Mouse (Mus musculus): ENCODE data around the gene Fnbp4. TPM values are rescaled to one million over a fixed set of nuclear protein-coding genes. Genes with fewer than 3 reads are reported as not detected.

Fnbp4 gene
- total and polyA plus RNA-seq, 3 experiments, result 33.6 to 74.0 (median 48.8) TPM

DNA sequence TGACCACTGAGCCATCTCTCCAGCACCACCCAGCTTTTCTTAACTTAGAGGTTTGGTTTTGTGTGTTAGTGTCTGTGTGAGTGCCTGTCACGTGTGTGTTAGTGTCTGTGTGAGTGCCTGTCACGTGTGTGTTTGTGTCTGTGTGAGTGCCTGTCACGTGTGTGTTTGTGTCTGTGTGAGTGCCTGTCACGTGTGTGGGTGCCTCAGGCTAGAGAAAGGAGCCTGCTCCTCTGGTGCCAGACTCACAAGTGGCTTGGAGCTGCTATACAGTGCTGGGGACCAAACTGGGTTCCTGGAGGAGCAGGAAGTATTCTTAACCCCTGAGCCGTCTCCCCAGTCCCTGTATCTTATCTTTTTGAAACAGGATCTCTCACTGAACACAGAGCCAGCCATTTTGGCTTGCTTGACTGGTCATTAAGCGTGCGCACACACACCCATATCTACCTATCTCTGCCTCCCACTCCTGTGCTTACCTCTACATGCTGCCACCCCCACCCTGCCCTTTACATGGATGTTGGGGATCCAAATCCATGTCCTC, 29.5 kb upstream of the Fnbp4 start (continued):
- TF ChIP-seq BHLHE40 (IDR thresholded peaks at IDR 0.05; ENCODE audit: low read depth, low read length), result no peak
- TF ChIP-seq HCFC1 (IDR thresholded peaks at IDR 0.05; ENCODE audit: low read depth, low read length), result no peak

DNA sequence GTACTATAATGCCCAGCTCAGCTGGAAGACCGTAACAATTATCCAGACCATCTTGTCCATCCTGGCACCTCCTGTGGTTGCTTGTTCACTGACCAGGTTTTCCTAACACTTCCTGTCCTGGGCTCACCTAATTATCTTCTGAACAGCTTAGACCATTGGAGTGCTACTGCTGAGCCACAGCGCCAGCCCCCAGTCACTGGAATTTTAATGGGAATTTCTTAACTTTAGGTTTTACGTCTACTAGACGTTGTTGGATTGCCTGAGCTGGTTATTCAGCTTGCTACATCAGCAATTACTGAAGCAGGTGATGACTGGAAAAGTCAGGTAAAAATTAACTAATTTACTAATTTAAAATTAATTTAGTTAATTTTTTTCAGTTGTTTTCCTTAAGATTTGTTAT, 27.8 kb upstream of the Fnbp4 start:
- H3K9me3 ChIP-seq (replicated peaks; ENCODE audit: low read length), result no peaks in the 10 kb centered on the region
- in situ Hi-C loops (cut with MboI; ENCODE audit: low pct_ligation_motif_present, low pct_unique_long_range_greater_than_20kb, low sequenced_read_pairs), result loop anchor here (25.0 kb wide), 1 partner anchor 870 kb away; no protein-coding TSS in a partner anchor

GRCm38 (mm10) chr2:90717948-90718347, 27.2 kb upstream of the Fnbp4 start:
- Histone ChIP-seq H3K27ac (ENCODE audit: insufficient read depth, low read depth) (no peak overlapping the region), H3K36me3 (replicated peaks in 1 of 2; ENCODE audit: control insufficient read depth in 1 of 2, insufficient read depth in 1 of 2, low read length in 1 of 2) (peaks cover 57 to 89% of the 10 kb centered on the region in 2 experiments), H3K4me2 (ENCODE audit: insufficient read depth, low read depth, poor library complexity, severe bottlenecking) (no peak overlapping the region), H3K79me2 (replicated peaks; ENCODE audit: control insufficient read depth, extremely low read depth, insufficient read depth, poor library complexity, severe bottlenecking) (no peaks in the 10 kb centered on the region), H3K9me3 (replicated peaks; ENCODE audit: low read length) (no peaks in the 10 kb centered on the region), H3K4me1 (ENCODE audit: control insufficient read depth in 1 of 2, insufficient read depth in 2 of 2) (no peaks in the 10 kb centered on the region), H3K4me3 (replicated peaks in 1 of 3; ENCODE audit: low read depth in 2 of 3, low read length in 2 of 3, poor library complexity in 1 of 3) (no peak overlapping the region), H3K27me3 (replicated peaks) (no peaks in the 10 kb centered on the region), H3K9ac (ENCODE audit: insufficient read depth, low read depth) (no peak overlapping the region)
- in situ Hi-C loops (cut with MboI; ENCODE audit: low pct_ligation_motif_present, low pct_unique_long_range_greater_than_20kb, low sequenced_read_pairs) (loop anchor here (25.0 kb wide), 1 partner anchor 869 kb away; no protein-coding TSS in a partner anchor), dilution Hi-C loops (cut with MboI; ENCODE audit: extremely low pct_ligation_motif_present, extremely low pct_unique_long_range_greater_than_20kb, low sequenced_read_pairs) (no loop called here)
- no peak for DNase-seq (ENCODE audit: extremely low read depth)
- TF ChIP-seq MAX (IDR thresholded peaks at IDR 0.05; ENCODE audit: low read length), result no peak
- no peak for TF ChIP-seq MEF2A (IDR thresholded peaks at IDR 0.05; ENCODE audit: borderline replicate concordance, low read depth, low read length)
- TF ChIP-seq CTCF (conservative IDR thresholded peaks at IDR 0.05 in 1 of 2, IDR thresholded peaks at IDR 0.05 in 1 of 2; ENCODE audit: low read depth in 2 of 2, low read length in 2 of 2), result no peak
- TF ChIP-seq POLR2A (IDR thresholded peaks at IDR 0.05; ENCODE audit: low read depth, low read length), result no peak
- TF ChIP-seq TBP (conservative IDR thresholded peaks at IDR 0.05; ENCODE audit: low read depth, low read length), result no peak
- no peak for TF ChIP-seq SMC3 (IDR thresholded peaks at IDR 0.05; ENCODE audit: low read depth, low read length)
- TF ChIP-seq CHD1 (IDR thresholded peaks at IDR 0.05; ENCODE audit: low read depth, low read length), result no peak
- no peak for TF ChIP-seq KAT2A (IDR thresholded peaks at IDR 0.05; ENCODE audit: insufficient replicate concordance, low read length)
- TF ChIP-seq ELF1 (IDR thresholded peaks at IDR 0.05; ENCODE audit: low read depth, low read length), result no peak
- no peak for TF ChIP-seq NRF1 (IDR thresholded peaks at IDR 0.05; ENCODE audit: low read depth, low read length)
- TF ChIP-seq EP300 (IDR thresholded peaks at IDR 0.05; ENCODE audit: low read length), result no peak
- no peak for TF ChIP-seq UBTF (IDR thresholded peaks at IDR 0.05; ENCODE audit: low read depth, low read length)
- no peak for TF ChIP-seq USF1 (IDR thresholded peaks at IDR 0.05; ENCODE audit: low read depth, low read length)
- TF ChIP-seq MAFK (IDR thresholded peaks at IDR 0.05; ENCODE audit: insufficient replicate concordance, low read length), result no peak
- TF ChIP-seq RCOR1 (conservative IDR thresholded peaks at IDR 0.05; ENCODE audit: low read depth, low read length), result no peak

More for the DNA sequence above, 27.8 kb upstream of the Fnbp4 start:
- no peak overlapping the region for H3K4me2 ChIP-seq (ENCODE audit: insufficient read depth, low read depth, poor library complexity, severe bottlenecking)
- H3K4me3 ChIP-seq (replicated peaks in 1 of 3; ENCODE audit: low read depth in 2 of 3, low read length in 2 of 3, poor library complexity in 1 of 3), result no peak overlapping the region
- H3K79me2 ChIP-seq (replicated peaks; ENCODE audit: control insufficient read depth, extremely low read depth, insufficient read depth, poor library complexity, severe bottlenecking), result no peaks in the 10 kb centered on the region
- H3K9ac ChIP-seq (ENCODE audit: insufficient read depth, low read depth), result no peak overlapping the region
- no peaks in the 10 kb centered on the region for H3K4me1 ChIP-seq (ENCODE audit: control insufficient read depth in 1 of 2, insufficient read depth in 2 of 2)
- dilution Hi-C loops (cut with MboI; ENCODE audit: extremely low pct_ligation_motif_present, extremely low pct_unique_long_range_greater_than_20kb, low sequenced_read_pairs), result no loop called here
- TF ChIP-seq MAZ (IDR thresholded peaks at IDR 0.05; ENCODE audit: low read depth, low read length) (no peak), TBP (conservative IDR thresholded peaks at IDR 0.05; ENCODE audit: low read depth, low read length) (no peak), KAT2A (IDR thresholded peaks at IDR 0.05; ENCODE audit: insufficient replicate concordance, low read length) (no peak), UBTF (IDR thresholded peaks at IDR 0.05; ENCODE audit: low read depth, low read length) (no peak), SMC3 (IDR thresholded peaks at IDR 0.05; ENCODE audit: low read depth, low read length) (no peak), CHD2 (IDR thresholded peaks at IDR 0.05; ENCODE audit: low read length) (no peak), SIN3A (IDR thresholded peaks at IDR 0.05; ENCODE audit: low read length) (no peak), USF2 (conservative IDR thresholded peaks at IDR 0.05; ENCODE audit: low read depth, low read length) (no peak), TCF12 (IDR thresholded peaks at IDR 0.05; ENCODE audit: low read depth, low read length) (no peak), E2F4 (IDR thresholded peaks at IDR 0.05; ENCODE audit: insufficient replicate concordance, low read depth, low read length) (no peak), PAX5 (IDR thresholded peaks at IDR 0.05; ENCODE audit: low read length) (no peak), EP300 (IDR thresholded peaks at IDR 0.05; ENCODE audit: low read length) (no peak)
- peaks cover 57 to 89% of the 10 kb centered on the region in 2 experiments for H3K36me3 ChIP-seq (replicated peaks in 1 of 2; ENCODE audit: control insufficient read depth in 1 of 2, insufficient read depth in 1 of 2, low read length in 1 of 2)
- no peak for DNase-seq (ENCODE audit: extremely low read depth)
- H3K27me3 ChIP-seq (replicated peaks), result no peaks in the 10 kb centered on the region
- no peak overlapping the region for H3K27ac ChIP-seq (ENCODE audit: insufficient read depth, low read depth)
